Mouse (Mus musculus): ENCODE results near the gene Ak8. TPM values are rescaled to one million over a fixed set of nuclear protein-coding genes. Genes with fewer than 3 reads are reported as not detected.

The Ak8 gene
- total and polyA plus RNA-seq, 3 experiments = 1.5 to 2.6 TPM; not detected in 1

GRCm38 (mm10) chr2:28787067-28787619, 87.2 kb downstream of the Ak8 start:
- H3K27me3 ChIP-seq (ENCODE audit: control insufficient read depth in 1 of 2, insufficient read depth in 2 of 2, low read length in 2 of 2) = no peaks in the 10 kb centered on the region
- no peaks in the 10 kb centered on the region for H3K9me3 ChIP-seq (replicated peaks; ENCODE audit: insufficient read depth, low read length)
- no peaks in the 10 kb centered on the region; a peak in 1 of 4 replicates for H3K4me1 ChIP-seq (ENCODE audit: control insufficient read depth in 1 of 2, insufficient read depth in 2 of 2, low read length in 2 of 2)
- H3K79me2 ChIP-seq (ENCODE audit: control insufficient read depth, insufficient read depth, low read length, poor library complexity) = no peaks in the 10 kb centered on the region
- no peak overlapping the region for H3K9ac ChIP-seq (ENCODE audit: control insufficient read depth, low read depth, low read length, poor library complexity, severe bottlenecking)
- H3K27ac ChIP-seq (ENCODE audit: control insufficient read depth, low read depth, low read length) = no peak overlapping the region
- TF ChIP-seq MAX (IDR thresholded peaks at IDR 0.05; ENCODE audit: low read length) (no peak), MEF2A (IDR thresholded peaks at IDR 0.05; ENCODE audit: extremely low read depth, insufficient replicate concordance, low read depth, low read length, poor library complexity, severe bottlenecking) (no peak), JUND (IDR thresholded peaks at IDR 0.05; ENCODE audit: low read depth, low read length) (no peak), HCFC1 (IDR thresholded peaks at IDR 0.05; ENCODE audit: low read depth, low read length) (no peak), TAL1 (IDR thresholded peaks at IDR 0.05; ENCODE audit: low read length) (no peak), USF2 (IDR thresholded peaks at IDR 0.05; ENCODE audit: borderline replicate concordance in 1 of 2, insufficient read depth in 1 of 2, low read depth in 1 of 2, low read length in 2 of 2) (no peak)
- H3K4me3 ChIP-seq (ENCODE audit: control insufficient read depth in 1 of 2, insufficient read depth in 1 of 2, low read depth in 2 of 2, low read length in 2 of 2) = no peak overlapping the region
- H3K36me3 ChIP-seq (ENCODE audit: control insufficient read depth in 1 of 2, insufficient read depth in 2 of 2, low read length in 2 of 2) = no peaks in the 10 kb centered on the region
- DNase-seq (ENCODE audit: low read depth, low spot score) = no peak

GRCm38 (mm10) chr2:28792931-28793610, 93.1 kb downstream of the Ak8 start:
- Histone ChIP-seq H3K36me3 (ENCODE audit: control insufficient read depth in 1 of 2, insufficient read depth in 2 of 2, low read length in 2 of 2) (peaks cover 0 to 20% of the 10 kb centered on the region in 2 experiments; a peak in 2 of 4 replicates), H3K79me2 (ENCODE audit: control insufficient read depth, insufficient read depth, low read length, poor library complexity) (no peaks in the 10 kb centered on the region), H3K4me1 (ENCODE audit: control insufficient read depth in 1 of 2, insufficient read depth in 2 of 2, low read length in 2 of 2) (peaks cover 12 to 21% of the 10 kb centered on the region in 2 experiments), H3K27me3 (ENCODE audit: control insufficient read depth in 1 of 2, insufficient read depth in 2 of 2, low read length in 2 of 2) (no peaks in the 10 kb centered on the region), H3K4me3 (ENCODE audit: control insufficient read depth in 1 of 2, insufficient read depth in 1 of 2, low read depth in 2 of 2, low read length in 2 of 2) (peak overlapping the region; percentile 33 to 43), H3K9me3 (replicated peaks; ENCODE audit: insufficient read depth, low read length) (no peaks in the 10 kb centered on the region), H3K9ac (ENCODE audit: control insufficient read depth, low read depth, low read length, poor library complexity, severe bottlenecking) (peak overlapping the region; percentile 46), H3K27ac (ENCODE audit: control insufficient read depth, low read depth, low read length) (no peak overlapping the region)
- DNase-seq (ENCODE audit: low read depth, low spot score) = peak; percentile 92
- no peak for TF ChIP-seq CTCF (IDR thresholded peaks at IDR 0.05 in 2 of 3, conservative IDR thresholded peaks at IDR 0.05 in 1 of 3; ENCODE audit: control insufficient read depth in 1 of 3, insufficient read depth in 1 of 3, low read depth in 2 of 3, low read length in 3 of 3, poor library complexity in 1 of 3, severe bottlenecking in 1 of 3)
- no peak for TF ChIP-seq SMC3 (IDR thresholded peaks at IDR 0.05; ENCODE audit: low read depth, low read length)
- TF ChIP-seq POLR2A (IDR thresholded peaks at IDR 0.05; ENCODE audit: control insufficient read depth in 1 of 2, insufficient read depth in 1 of 2, low read depth in 1 of 2, low read length in 2 of 2, poor library complexity in 1 of 2) = no peak; a peak in 1 of 4 replicates
- TF ChIP-seq JUND (IDR thresholded peaks at IDR 0.05; ENCODE audit: low read depth, low read length) = peak; percentile 94; the same call in 1 of the 2 replicates
- TF ChIP-seq ELF1 (IDR thresholded peaks at IDR 0.05; ENCODE audit: low read depth, low read length) = peak; percentile 40; the same call in 1 of the 2 replicates

DNA sequence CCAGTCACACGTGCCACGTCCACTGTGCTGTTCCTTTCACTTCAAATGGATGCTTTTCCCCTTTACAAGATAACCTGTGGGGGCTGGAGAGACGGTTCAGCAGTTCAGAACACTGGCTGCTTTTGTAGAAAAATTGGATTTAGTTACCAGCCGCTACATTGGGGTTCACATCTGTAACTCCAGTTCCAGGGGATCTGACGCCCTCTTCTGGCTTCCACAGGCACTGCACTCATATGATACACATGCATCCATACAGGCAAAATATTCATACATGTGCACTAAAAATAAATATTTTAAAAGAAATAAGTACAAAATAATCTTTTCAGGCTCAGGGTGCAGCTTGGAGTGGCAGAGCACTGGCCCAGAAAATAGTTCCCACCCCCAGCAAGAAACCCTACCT, 94.7 kb downstream of the Ak8 start:
- Histone ChIP-seq H3K9ac (ENCODE audit: control insufficient read depth, low read depth, low read length, poor library complexity, severe bottlenecking) (no peak overlapping the region), H3K4me3 (ENCODE audit: control insufficient read depth in 1 of 2, insufficient read depth in 1 of 2, low read depth in 2 of 2, low read length in 2 of 2) (no peak overlapping the region), H3K9me3 (replicated peaks; ENCODE audit: insufficient read depth, low read length) (no peaks in the 10 kb centered on the region), H3K36me3 (ENCODE audit: control insufficient read depth in 1 of 2, insufficient read depth in 2 of 2, low read length in 2 of 2) (peaks cover 0 to 27% of the 10 kb centered on the region in 2 experiments; a peak in 2 of 4 replicates), H3K27me3 (ENCODE audit: control insufficient read depth in 1 of 2, insufficient read depth in 2 of 2, low read length in 2 of 2) (no peaks in the 10 kb centered on the region), H3K27ac (ENCODE audit: control insufficient read depth, low read depth, low read length) (no peak overlapping the region), H3K4me1 (ENCODE audit: control insufficient read depth in 1 of 2, insufficient read depth in 2 of 2, low read length in 2 of 2) (peaks cover 14 to 29% of the 10 kb centered on the region in 2 experiments), H3K79me2 (ENCODE audit: control insufficient read depth, insufficient read depth, low read length, poor library complexity) (no peaks in the 10 kb centered on the region)
- no peak for TF ChIP-seq CHD1 (IDR thresholded peaks at IDR 0.05; ENCODE audit: low read depth, low read length)
- peak; percentile 39 to 43 (median 41) for TF ChIP-seq CTCF (IDR thresholded peaks at IDR 0.05 in 2 of 3, conservative IDR thresholded peaks at IDR 0.05 in 1 of 3; ENCODE audit: control insufficient read depth in 1 of 3, insufficient read depth in 1 of 3, low read depth in 2 of 3, low read length in 3 of 3, poor library complexity in 1 of 3, severe bottlenecking in 1 of 3)
- DNase-seq (ENCODE audit: low read depth, low spot score) = peak; percentile 18
